Mouse (Mus musculus) G1E (cell line): ENCODE data around the gene Ccdc69.

Experiments
- CTCF ChIP-seq: IDR thresholded peaks from 2 replicates; pipeline ENCODE4 v1.5.1; 2012; ENCODE audit warnings: low read depth, low read length, inconsistent platforms, mixed read lengths
- GATA1 ChIP-seq: IDR thresholded peaks from 2 replicates; pipeline ENCODE4 v1.6.1; 2012; ENCODE audit warnings: borderline replicate concordance, low read length, inconsistent platforms, mixed read lengths
- TAL1 ChIP-seq: conservative IDR thresholded peaks from 2 replicates; pipeline ENCODE4 v1.6.1; 2012; ENCODE audit warnings: low read depth, low read length, inconsistent platforms, mixed read lengths

- TF ChIP-seq CTCF (no peak), GATA1 (no peak), TAL1 (no peak)
These were observed 72.9 kb downstream of the Ccdc69 start for GRCm38 (mm10) chr11:55004970-55005502.
